Mouse (Mus musculus) lung, postnatal 0 days (tissue): ENCODE data around the gene Nkx2-3.

Experiments
- CTCF ChIP-seq: IDR thresholded peaks from 2 replicates; pipeline ENCODE4 v1.5.1; 2016; ENCODE audit warnings: antibody characterized with exemption, mild to moderate bottlenecking
- EP300 ChIP-seq: IDR thresholded peaks from 2 replicates; pipeline ENCODE4 v1.6.1; 2016; ENCODE audit warnings: antibody characterized with exemption, mild to moderate bottlenecking, control low read depth

- no peak for TF ChIP-seq CTCF
- TF ChIP-seq EP300, result no peak
Observed at GRCm38 (mm10) chr19:43598741-43599660, 13.1 kb upstream of the Nkx2-3 start.
